Mouse (Mus musculus): ENCODE results near the gene Vav3.

The Vav3 gene

DNA sequence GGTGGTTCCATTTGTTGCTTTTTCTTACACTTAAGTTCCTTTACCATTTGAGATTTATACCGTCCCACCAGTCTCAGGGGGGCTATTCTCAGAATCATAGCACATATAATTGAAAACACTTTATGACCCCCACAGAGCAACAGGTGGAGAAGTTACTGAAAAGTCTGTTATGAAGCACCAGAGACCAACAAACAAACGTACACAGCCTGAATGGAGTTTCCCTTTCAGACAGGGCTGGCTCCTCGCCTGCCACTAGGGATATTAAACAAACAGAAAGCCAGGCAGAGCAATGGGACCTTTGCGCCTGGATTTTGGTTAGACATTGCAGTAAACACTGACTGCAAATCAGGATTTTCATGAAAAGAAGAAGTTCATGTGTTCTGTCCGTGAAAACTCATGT lies 341.4 kb downstream of the Vav3 start:
- DNase-seq (ENCODE audit: low read depth, low spot score): no peak

DNA sequence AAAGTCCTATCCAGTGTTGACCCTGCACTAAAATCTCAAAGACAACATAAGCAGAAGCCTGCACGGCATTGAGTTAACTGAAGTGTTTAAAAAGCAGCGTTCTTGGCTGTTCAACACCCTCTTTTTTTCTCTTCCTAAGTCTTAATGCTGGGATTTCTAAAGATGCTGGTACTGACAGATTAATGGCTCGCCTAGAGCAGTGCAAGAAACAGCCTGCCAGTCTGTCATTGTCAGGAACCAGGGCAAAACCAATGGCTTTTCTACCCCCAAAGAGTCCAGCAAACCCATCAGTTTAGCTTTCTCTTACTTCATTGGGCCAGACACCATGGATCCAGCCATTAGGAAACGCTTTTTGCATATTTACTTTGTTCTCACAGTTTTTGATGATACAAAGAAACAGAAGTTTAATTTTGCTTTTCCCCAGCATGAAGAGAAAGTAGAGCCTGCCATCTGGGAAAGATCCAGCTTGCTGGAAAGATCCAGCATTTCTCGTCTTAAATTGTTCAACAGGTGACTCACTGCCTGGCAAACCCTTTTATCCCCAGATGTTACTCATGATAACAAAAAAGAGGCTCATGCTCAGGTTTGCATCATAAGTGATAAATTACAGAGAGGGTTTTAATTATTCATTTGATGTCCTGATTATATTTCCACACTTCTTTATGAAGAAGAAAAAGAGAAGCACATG lies 343.3 kb downstream of the Vav3 start:
- DNase-seq (ENCODE audit: low read depth, low spot score): no peak

DNA sequence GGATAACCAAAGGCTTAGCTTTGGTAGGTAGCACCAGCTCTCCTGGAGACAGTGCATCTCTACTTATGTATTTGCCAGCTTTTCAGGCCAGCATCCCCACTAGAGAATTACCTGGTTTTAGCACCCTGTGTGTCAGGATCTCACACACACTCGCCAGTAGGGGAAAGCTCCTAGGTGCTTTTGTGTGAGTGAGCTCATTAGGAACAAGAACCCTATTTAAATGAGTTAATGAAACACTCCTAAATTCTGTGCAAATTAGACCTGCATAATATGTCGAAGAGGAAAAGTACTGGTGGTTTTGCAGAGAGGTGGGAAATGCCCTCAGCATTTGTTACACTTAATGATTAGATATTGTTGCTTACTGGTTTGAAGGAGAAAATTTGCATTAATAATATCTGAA lies 350.1 kb downstream of the Vav3 start:
- no peak for DNase-seq (ENCODE audit: low read depth, low spot score)

DNA sequence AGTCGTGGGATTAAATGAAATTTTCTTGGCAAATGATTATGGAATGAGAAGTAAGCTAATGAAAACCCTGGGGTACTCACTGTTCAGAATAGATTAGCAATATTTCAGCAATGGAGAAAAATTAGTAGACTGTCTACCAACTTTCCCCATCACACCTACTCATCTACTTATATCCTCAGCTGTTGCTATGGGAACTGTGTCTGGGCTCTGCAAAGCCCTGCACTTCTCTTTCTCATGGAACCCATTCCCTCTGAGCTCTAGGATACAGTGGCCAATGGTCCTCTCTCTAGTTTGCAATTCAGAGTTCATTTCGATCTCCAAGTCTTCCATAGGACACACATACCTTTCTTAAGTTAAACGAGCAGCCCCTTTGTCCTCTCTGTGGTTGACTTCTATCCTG lies 352.2 kb downstream of the Vav3 start:
- DNase-seq (ENCODE audit: low read depth, low spot score): no peak

DNA sequence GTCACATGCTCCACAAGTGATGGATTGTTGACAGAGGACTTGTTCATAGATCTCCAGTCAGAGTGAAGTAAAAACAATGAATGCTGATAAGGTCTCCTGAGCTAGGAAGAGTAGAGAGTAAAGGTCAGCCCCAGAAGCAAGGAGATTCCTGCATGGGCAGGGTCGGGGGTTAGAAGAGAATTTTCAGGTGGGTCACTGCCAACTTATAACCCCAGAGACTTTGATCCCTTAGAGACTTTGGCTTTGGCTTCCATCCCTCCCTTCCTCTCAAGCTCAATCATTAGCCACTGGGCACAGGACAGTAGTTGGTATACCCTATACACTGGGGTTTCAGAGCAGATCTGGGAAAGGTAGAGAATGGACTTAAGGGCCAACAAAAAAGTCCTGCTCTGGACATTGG lies 360.8 kb downstream of the Vav3 start:
- DNase-seq (ENCODE audit: low read depth, low spot score): no peak

DNA sequence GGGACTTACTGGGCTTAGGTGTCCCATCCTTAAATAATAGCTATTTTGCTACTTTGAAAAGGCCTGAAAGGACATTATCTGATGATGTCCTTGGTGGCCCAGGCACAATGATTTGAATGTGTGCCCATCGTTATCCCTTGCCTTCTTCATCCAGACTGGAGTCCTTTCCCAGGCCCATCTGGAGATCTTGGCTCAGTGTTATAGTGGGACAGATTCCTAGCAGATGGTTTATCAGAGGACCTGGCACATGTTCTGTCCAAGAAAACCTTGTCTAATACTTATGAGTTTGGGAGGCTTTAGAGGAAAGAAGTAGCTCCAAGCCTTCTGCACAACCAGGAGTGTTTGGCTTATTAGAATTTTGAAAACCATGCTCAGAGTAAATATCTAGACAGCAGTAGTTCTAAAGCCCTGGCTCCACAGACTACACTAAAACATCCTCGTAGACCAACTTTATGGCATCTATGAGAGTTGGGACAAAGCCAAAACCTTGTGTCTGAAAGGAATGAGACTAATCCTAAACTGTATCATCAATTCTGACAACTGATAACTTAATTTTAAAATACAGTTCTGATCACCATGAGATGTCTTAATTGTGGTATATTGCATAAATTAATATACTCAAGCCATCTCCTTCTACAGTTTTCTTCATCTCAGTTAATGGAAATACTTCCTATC lies 367.5 kb downstream of the Vav3 start:
- no peak for DNase-seq (ENCODE audit: low read depth, low spot score)

DNA sequence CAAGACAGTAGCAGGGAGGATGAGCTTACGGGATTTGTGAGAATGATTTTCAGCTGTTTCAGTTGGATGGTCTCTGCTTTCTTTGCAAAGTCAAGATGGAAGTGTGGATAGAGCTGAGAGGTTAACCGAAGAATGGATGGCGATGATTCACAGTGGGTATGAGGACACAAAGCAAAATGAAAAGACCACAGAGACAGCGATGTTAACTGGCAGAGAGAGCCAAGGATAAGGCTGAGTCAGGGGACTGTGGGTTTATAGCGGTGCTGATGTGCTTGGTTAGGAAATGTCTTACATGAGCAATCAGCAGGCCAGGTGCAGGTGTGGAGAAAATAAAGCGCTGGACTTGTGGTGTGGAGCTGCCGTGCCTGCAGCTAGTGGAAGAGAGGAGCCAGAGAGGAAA lies 371.3 kb downstream of the Vav3 start:
- no peak for DNase-seq (ENCODE audit: low read depth, low spot score)

DNA sequence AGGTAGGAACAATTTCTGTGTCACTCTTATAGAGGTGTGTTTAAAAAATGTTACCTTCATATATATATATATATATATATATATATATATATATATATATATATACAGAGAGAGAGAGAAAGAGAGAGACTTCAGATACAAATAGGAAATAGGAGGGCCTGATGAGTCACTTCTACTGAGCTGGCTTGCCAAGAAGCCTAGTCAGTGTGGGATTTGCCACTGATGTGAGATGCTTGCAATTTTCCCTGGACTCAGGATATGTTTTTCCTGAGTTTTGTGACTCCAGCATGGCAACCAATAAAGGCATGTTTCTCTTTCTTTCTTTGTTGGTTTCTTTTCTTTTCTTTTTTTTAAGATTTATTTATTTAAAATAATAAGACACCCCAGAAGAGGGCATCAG lies 374.0 kb downstream of the Vav3 start:
- no peak for DNase-seq (ENCODE audit: low read depth, low spot score)

DNA sequence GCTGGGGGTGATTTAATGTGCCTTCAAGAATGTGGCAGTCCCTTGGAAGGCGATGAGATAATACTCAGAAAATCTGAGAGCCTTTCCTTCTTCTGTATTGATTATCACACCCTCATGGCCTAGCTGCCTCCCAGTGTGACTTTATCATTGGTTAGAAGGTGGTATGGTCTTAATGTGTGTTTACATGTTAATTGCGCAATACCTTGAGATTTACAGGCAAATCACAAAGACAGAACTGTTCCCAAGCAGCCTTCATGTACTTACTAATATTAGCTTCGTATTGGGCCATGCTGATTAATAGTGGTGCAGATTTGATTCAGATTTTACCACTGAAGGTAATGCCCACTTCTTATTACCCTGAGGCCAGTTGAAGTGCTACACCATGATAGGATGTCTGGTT lies 381.3 kb downstream of the Vav3 start:
- no peak for DNase-seq (ENCODE audit: low read depth, low spot score)

DNA sequence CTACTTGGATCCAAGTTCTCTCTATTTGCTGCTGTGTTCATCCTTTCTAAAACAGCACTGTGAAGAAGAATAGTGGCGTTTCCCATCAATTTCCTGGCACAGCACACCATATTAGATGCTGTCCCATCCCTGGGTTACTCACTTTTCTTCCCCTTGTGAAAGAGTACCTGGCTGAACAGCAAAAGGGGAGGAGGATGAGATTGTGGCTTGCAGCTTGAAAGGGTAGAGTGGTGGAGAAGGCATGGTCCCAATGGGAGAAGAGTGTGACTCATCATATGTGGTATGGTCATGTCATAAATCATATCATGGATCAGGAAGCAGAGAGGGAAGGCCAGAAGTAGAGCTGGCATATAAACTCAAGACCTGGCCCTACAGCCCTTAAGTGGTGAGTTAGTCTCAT lies 386.3 kb downstream of the Vav3 start:
- no peak for DNase-seq (ENCODE audit: low read depth, low spot score)

DNA sequence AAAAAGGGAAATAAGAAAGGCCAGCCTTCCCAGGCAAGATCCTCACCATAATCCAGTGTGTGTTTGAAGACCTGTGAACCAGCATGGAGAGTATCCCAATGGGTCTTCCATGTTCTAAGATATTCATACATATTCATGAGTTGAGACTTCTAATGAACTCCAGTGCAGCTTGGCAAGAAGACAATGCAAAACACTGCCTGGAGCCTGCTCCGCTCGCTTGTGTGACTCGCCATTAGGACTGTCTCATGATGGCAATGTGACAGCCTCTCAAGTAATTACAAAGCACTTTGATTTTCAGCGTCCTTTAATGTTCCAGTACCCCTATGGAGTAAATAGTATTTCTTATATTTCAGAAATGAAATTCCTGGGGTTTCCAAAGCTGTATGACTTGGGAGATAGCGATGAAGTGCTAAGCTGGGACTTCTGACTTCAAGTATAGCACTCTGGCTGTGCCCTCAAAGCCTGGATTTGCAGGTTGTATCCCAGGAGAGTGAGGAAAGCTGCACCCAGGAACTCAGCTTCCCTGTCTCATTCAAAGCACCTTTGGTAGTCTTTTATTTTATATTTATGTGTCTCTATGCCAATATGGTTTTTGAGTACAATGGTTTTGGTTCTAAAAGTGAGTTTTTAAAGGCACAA lies 391.3 kb downstream of the Vav3 start:
- DNase-seq (ENCODE audit: low read depth, low spot score): no peak

DNA sequence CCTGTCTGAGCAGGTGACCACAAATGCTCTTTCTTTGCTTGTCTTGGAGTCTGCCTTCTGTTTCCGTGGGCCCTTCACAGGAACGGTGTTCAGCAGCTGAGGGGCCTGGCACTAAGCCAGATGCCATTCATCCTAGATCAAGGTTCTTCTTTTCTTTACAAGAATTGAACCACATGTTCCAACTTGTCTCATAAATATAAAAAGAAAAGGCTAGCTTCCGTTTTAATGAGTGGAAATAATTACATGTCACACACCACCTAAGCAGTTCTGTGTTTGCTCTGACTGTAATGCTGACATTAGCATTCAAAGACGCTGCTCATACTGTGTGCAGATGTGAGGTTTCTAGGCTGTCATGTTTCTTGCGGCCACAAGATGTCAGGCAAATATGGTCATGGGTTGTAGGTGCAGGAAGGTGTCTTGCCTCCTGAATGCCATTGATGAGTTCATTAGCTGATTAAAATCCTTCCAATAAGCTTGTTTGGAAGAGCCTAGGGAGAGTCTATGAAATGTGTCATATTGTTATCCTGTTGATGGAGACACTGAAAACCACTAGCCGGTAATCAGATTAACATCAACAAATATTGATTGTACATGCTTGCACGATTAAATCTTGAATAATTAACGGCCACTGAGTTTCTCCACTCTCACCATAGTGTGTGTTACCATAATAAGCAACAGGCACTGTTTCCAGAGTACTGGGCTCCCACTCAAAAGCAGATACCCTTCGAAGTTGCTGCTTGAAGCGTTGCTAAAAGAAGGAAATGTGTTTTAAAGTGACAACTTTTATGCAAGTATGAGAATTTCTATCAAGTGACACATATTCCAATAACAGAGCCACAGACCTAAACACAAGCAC lies 392.1 kb downstream of the Vav3 start:
- no peak for DNase-seq (ENCODE audit: low read depth, low spot score)

Measured in retina, adult 2 months (tissue).